Mouse (Mus musculus) cerebellum, adult 2 months (tissue): ENCODE measurements at regions not wholly inside any gene's neighbourhood (a gene's known extent, or its start where the extent isn't known, plus 50 kb on each side); places are given as distances from the start of the nearest gene placed in this dataset.

Experiments used
- CTCF ChIP-seq: fragments of 200-500 bp; IDR thresholded peaks from 2 replicates; pipeline ENCODE4 v1.5.1; 2011; ENCODE audit warnings: low read depth, mild to moderate bottlenecking, control low read depth, low read length, moderate library complexity, borderline replicate concordance; ENCODE audit not compliant: insufficient read depth
- POLR2A ChIP-seq: fragments of 200-500 bp; IDR thresholded peaks from 2 replicates; pipeline ENCODE4 v1.6.1; 2011; ENCODE audit warnings: low read length, control low read depth, borderline replicate concordance; ENCODE audit not compliant: insufficient read depth

- TF ChIP-seq CTCF, result no peak
- TF ChIP-seq POLR2A, result no peak
Observed at GRCm38 (mm10) chr10:111900723-111901716, 71.4 kb upstream of the Krr1 start.
